Comparison of ENCODE assay signal across 12 mouse cellular contexts in genomic region chr8:106941806-106942205, GRCm38 (mm10). TPM values are rescaled to one million over a fixed set of nuclear protein-coding genes. Genes with fewer than 3 reads are reported as not detected.
DNase-seq lines count a peak whose midpoint lies in the region.
"Had no signal": no experiment of that assay in that cellular context is flagged by ENCODE, and none has a peak within 500 bp of the region (broad histone marks: within the 10 kb centered on the region; RNA-seq: fewer than 3 reads in every experiment).

No protein-coding gene starts in this region.

- intact Hi-C loops in gastrocnemius, postnatal 36 days (cut with DNase I): no loop called here

- peak; percentile 40 for DNase-seq in gastrocnemius, adult 18-20 months (ENCODE audit: low spot score)
- no peak for DNase-seq in gastrocnemius, postnatal 36 days
- peak; percentile 31 to 41 for DNase-seq in heart, adult 9 months (ENCODE audit: low spot score in 2 of 2)
- DNase-seq in heart, postnatal 4 days: no peak
- peak; percentile 48 for DNase-seq in NIH3T3 (ENCODE audit: low read depth)
- DNase-seq in left cerebral cortex, adult 11 months (ENCODE audit: low spot score): no peak
- DNase-seq in B cell, adult 2 months: no peak
- DNase-seq: adrenal gland, postnatal 14 days; cerebellum, adult 11-12 months; cerebellum, adult 9-10 months; cerebellum, postnatal 25 days; heart, postnatal 10 days had no signal

RNA-seq across cellular contexts. Expression of gene Sntb2, which starts 6.3 kb away (rescaled TPM):
- 1 to 10 TPM; 4.1 to 4.2 TPM for total RNA-seq in gastrocnemius, adult 18-20 months (2021)
- total RNA-seq in gastrocnemius, postnatal 36 days (2021): 1 to 10 TPM; 5.0 to 5.6 TPM
- total RNA-seq in heart, postnatal 4 days (2021): 10 to 100 TPM; 26.5 to 27.5 TPM

RNA-seq across cellular contexts. Expression of gene Utp4, which starts 48.4 kb away (rescaled TPM):
- total RNA-seq in gastrocnemius, adult 18-20 months (2021): 10 to 100 TPM; 20.7 to 21.8 TPM
- 10 to 100 TPM; 18.0 to 21.0 TPM for total RNA-seq in gastrocnemius, postnatal 36 days (2021)
- 10 to 100 TPM; 25.1 to 30.1 TPM for total RNA-seq in heart, postnatal 4 days (2021)

Comparison
In these comparisons a context has a peak if more than half of its experiments do, and no peak if none do; other contexts are left out.
1. DNase-seq: peak in gastrocnemius, adult 18-20 months (single experiment), heart, adult 9 months (2 of 2) and NIH3T3 (single experiment); none in gastrocnemius, postnatal 36 days (0 of 2), heart, postnatal 4 days (single experiment), left cerebral cortex, adult 11 months (single experiment) and B cell, adult 2 months (0 of 2).
2. RNA of gene Sntb2, which starts 6.3 kb away (total RNA-seq): 26.5 to 27.5 TPM in heart, postnatal 4 days; 5.0 to 5.6 TPM in gastrocnemius, postnatal 36 days and 4.1 to 4.2 TPM in gastrocnemius, adult 18-20 months; every median in the first group is over 4 times any median in the second.